Mouse (Mus musculus) megakaryocyte, adult 5-6 weeks (primary cell): ENCODE measurements around the gene Auts2. TPM values are rescaled to one million over a fixed set of nuclear protein-coding genes. Genes with fewer than 3 reads are reported as not detected.

Experiments
- ATAC-seq: 2 replicates; pipeline ENCODE4 v1.8.0; 2016; ENCODE audit warnings: mild to moderate bottlenecking, inconsistent platforms; ENCODE audit not compliant: poor library complexity, severe bottlenecking
- total RNA-seq, 2 experiments: library from RNA; stranded (forward) in 1 of 2; stranded (reverse) in 1 of 2; fragments of 153-499, 151-499 nt in 1 of 2; fragments of 221-1000, 200-1000 nt in 1 of 2; gene quantifications; 2 replicates each; pipeline versions ENCODE4 v1.2.3 to v1.2.4; 2015 to 2017

Auts2 gene
- total RNA-seq, 2 experiments from 2014 or later: 0.42 to 1.1 TPM

DNA sequence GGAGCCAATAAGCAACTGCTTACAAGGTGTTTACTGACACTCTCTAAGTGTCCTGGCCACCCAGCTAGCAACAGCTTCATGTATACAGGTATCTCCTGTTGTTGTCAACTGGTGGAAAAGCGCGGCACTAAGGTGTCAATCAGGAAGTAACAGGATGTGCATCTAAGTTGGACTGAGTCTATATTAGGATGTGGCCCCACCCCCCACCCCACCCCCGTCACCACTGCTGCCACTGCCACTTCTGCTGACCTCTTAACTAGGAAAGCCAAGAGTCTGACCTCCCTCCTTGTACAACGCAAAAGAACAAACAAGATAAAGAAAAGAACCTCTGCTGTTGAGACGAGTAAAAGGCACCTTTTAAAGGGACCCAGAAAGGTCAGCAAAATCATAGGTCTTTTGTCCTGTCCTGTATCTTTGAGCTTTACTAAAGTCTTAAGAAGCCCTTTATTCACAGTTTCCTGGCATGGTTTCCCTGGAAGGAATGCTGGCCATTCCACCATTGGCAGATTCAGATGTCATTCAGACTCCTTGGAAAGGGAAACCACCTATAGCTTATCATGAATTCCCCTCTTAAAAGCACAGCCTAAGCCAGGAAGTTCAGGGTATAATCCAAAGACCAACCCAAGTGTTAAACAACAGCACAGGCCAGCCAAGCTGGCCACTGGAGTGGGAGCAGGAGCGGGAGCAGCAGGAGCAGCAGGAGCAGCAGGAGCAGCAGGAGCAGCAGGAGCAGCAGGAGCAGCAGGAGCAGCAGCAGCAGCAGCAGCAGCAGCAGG lies 148.2 kb downstream of the Auts2 start:
- no peak for ATAC-seq

DNA sequence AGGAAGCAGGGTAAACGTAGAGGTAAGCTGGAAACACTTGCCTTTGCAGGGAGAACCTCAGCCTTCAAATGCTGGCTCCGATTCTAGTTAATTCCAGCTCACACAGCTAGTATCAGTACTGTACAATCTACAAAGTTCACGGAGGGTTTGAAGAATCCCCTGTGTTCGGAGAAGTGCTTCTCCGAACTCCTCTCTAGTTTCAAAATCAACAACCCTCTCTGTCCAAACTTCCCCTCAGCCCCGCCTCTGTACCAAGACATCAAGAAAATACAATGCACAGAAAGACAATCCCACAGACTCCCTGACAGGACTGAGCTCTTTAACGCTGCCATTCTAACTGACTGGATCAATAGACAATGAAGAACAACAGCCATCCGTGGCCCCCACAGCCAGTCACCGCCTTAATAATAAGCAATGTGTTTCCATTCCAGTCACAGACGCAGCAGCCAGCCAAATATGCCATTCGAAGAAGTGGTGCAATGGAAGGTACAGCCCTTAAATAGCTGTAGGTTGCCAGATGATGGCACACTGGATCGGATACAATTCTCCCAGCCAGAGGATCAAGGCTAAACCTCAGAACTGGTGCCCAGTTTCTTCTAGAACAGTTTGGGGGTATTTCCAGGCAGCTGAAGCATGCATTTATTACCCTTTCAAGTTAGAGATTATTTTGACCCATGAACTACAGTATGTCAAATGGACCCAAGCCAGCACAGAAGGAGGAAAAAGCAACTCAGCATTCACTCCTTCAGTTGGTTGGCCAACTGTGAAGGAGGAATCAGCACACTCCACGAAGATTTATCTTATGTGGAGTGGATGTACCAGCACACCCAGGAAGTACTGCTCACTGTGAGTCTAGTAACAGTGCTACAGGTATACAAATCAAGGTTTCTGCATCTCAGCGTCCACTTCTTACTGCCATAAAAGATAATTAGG lies 151.0 kb downstream of the Auts2 start:
- ATAC-seq: peak; percentile 18; the same call in 1 of the 2 replicates

DNA sequence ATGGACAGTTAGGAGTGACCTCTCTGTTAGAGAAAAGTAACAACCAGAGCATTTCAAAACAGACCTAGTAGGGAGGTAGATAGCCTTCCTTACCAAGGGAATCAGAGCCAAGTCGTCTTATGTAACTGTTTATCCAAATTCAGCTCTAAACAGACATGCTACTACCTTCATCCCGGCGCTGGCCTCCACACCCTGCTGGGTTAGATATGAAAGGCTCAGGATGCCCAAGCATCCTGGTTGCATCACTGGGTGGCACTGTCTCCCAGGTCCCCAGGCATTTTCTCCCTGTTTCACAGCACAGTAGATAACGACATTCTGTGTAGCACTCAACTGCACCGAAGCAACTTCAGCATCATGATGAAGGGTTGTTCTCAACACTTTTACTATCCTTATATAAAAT lies 154.4 kb downstream of the Auts2 start:
- no peak for ATAC-seq

GRCm38 (mm10) chr5:132385244-132385855 lies 157.8 kb downstream of the Auts2 start:
- 0 out of 2 replicates have a peak, but pooled peaks have one; percentile 34 for ATAC-seq

GRCm38 (mm10) chr5:132380261-132380660 lies 162.9 kb downstream of the Auts2 start:
- ATAC-seq: no peak

DNA sequence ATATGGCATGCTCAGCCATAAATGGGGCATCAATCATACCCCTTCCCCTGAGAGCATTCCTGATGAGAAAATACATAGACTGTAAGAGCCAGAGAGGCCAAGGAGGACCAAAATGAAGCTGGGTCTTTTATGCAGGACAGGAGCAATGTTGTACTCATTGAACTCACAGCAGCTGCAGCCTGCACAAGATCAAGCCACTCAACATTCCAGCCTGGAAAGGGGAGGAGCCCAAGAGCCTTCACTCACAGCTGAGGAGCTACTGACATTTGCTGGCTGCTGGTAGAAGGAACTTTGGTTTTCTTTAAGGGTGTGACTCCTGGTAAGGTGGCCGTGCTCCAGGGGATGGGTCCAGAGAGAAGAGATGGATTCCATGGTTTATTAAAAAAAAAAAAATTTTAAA lies 164.2 kb downstream of the Auts2 start:
- ATAC-seq: no peak

- ATAC-seq: no peak
Measured at GRCm38 (mm10) chr5:132375130-132375529, 168.0 kb downstream of the Auts2 start.

DNA sequence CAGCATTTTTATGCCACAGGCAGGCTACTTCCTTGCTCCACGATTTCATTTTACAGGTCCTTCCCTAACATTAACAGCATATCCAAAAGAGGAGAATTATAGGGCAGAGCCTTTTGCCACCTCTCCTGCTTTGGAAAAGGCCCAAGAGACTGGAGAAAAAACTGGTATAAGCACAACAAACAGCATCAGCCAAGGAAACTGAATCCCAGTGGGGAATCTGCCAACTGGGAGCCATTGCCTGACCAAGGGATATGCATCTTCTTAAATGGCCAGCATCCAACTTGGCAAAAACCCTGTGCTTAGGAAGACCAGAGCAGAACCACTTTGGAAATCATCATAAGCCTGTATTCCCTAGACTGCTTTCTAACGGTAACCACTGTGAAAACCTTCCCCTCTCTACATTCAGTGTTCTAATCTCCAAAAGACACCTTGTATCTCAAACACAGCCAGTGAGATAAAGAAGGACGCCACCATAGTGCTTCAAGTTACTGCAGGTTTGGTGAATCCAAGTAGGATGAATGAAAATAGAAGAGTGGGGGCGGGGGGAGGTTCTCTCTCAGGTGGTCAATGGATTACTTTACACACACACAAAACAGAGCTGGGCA lies 169.6 kb downstream of the Auts2 start:
- no peak for ATAC-seq

DNA sequence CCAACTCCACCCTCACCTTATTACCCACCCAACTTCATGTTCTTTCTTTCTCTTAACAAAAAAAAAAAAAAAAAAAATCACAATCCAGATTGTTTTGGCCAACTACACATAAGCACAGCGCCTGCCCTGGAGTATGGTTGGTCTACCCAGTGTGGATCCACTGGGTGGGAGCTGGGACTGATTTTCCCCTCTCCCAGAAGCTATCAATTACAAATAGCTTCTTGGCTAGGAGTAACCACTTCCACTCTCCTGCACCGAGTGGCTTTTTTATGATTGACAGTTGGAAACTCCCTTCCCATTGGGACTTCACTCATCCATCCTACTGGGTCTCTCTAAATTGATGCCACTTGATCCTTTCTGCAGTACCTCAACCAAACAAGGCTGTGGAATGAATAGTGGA lies 170.5 kb downstream of the Auts2 start:
- ATAC-seq: no peak

DNA sequence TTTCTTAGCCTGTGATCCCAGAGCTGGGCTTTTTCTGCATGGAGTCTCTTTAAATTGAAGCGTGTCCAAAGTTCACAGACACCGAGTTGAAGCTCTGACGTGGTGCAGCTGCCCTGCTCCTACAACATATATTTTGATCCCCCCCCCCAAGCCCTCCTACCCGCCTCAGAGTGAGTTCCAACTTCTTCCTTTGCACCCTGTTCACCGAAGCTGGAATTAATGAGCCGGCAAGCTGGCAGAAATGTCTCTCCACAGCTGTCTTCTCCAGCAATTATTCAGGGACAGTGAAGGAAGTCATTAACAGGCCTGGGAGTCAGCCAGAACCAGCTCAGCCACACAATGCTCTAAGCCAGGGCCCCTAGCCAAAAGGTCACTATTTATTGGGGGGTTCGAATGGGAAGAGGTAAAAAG lies 174.5 kb downstream of the Auts2 start:
- no peak for ATAC-seq

DNA sequence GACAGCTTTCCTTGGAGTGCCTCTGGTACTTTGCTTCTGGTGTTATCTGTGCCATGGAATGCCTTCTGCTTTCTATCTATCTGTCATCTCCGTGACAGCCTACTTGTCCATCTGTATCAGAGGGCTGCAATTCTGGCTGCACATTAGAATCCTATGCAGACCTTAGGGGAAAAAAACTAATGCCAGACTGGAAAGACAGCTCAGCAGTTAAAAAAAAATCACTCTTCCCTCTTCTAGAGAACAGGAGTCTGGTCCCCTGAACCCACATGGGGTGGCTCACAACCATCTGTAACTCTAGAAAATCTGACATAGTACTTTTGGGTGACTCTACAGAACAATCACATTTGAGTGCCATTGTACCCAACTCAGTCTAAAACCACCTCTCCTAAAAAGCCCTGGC lies 181.9 kb downstream of the Auts2 start:
- no peak for ATAC-seq

DNA sequence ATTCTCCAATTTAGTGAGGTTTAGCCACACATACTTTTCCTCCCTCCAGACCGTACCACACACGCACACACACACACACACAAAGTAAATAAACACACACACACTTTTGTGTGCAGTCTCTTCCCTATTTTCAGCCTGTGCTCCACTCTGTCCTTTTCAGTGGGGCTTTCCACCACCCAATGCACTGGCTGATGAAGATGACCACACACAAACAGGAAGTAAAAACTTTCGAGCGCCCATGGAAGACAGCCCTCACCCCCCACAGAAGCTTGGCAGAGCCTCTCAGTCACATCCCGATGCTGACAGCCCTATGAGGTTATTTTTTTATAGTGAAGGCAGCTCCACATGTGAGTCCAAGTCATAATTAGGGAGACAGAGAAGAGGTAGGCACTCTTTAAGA lies 185.4 kb downstream of the Auts2 start:
- ATAC-seq: peak; percentile 87

- no peak for ATAC-seq
Measured at GRCm38 (mm10) chr5:132355935-132356334, 187.2 kb downstream of the Auts2 start.

DNA sequence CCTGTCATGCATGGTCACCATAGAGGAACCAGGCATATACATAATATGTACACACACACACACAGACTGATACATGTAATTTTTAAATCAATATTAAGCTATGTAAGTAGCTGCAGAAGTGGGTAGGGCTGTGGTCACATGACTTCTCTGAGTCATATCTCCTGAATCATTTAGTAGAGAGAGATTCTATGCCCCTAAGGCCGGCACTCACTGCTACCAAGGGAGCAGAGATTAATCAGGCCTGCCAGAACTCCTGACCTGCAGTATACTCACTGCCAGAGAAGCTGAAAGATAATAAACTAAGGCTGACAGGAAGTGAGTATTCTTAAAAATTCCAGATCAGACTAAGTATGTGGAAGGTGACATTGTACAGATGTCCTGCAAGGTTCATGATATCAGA lies 190.7 kb downstream of the Auts2 start:
- ATAC-seq: no peak

GRCm38 (mm10) chr5:132351139-132351538 lies 192.0 kb downstream of the Auts2 start:
- ATAC-seq: 0 out of 2 replicates have a peak, but pooled peaks have one; percentile 24

GRCm38 (mm10) chr5:132341315-132341714 lies 201.8 kb downstream of the Auts2 start:
- no peak for ATAC-seq

DNA sequence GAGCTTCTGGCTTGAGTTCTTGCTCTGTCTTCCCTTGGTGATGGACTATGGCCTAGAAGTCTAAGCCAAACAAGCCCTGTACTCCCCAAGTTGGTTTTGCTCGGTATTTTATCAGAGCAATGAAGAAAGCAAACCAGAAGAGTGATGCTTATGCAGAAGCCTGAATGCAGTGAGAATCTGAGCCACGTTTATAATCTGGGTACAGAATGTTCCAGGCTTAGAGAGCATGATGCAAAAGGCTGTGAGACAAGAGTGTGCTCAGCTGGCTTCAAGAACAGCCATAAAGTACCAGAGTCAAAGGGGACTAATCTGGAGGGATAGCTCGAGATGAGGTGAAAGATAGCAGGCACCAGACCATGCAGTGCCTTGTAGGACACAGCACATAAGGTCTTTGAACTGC lies 205.5 kb downstream of the Auts2 start:
- ATAC-seq: no peak

DNA sequence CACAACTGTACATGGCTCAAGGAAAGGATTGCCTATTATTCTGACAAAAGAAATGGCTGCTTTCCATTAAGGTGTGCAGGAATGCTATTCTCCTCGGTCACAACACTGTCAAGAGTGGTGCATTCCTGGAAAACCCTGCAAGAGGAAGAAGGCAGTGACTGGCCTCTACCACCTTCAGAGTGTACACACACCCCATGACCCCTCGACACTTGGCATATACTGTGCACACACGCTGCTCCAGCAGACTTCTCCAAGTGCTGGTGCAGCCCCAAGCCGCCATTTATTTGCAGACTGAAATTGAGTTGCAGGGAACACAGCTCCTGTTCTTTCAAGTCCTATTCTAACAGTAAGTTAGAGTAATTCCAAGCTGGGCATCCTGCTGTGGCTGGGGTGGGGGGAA lies 207.4 kb downstream of the Auts2 start:
- no peak for ATAC-seq

- no peak for ATAC-seq
Measured at GRCm38 (mm10) chr5:132334796-132335195, 208.3 kb downstream of the Auts2 start.

DNA sequence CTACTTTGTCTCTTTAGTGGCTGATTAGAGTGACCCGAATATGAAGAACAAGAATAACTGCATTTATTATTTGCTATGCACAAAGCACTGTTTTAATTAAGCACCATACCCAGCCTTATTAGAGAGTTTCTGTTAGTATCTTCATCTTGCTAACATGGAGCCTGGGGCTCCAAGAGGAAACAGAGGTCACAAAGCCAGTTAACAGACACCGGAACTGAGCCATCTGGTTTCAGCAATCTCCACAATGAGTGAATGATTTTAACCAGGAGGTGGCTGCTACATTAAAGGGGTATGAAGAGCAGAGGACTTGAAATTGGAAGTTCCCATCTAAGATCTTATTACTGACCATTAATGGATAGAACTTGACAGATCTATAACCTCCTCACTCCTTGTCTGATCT lies 209.4 kb downstream of the Auts2 start:
- no peak for ATAC-seq

DNA sequence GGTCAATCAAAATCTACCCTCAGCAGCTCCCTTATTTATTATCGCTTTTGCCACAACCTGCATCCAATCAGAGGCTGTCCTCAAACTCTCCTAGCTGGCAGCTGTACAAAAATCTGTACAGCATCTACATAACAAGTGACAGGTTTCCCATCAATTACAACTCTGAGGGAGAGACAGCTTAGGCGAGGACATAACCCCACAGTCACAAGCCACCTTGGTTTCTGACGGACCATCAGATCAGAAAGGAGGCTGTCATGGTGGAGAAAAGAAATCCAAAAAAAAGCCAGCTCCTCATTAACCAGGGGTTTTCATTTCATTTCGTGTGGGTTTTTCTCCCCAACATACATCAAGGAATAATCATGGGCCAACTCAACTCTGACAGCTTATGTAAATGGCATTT lies 210.6 kb downstream of the Auts2 start:
- no peak for ATAC-seq
